Mouse (Mus musculus): ENCODE data around the gene Gfi1b. TPM values are rescaled to one million over a fixed set of nuclear protein-coding genes. Genes with fewer than 3 reads are reported as not detected.

Gfi1b gene
- polyA plus RNA-seq, 1 experiment from 2014 or later = not detected

GRCm38 (mm10) chr2:28576815-28577214 is 45.0 kb downstream of the Gfi1b start:
- no peak overlapping the region for H3K4me2 ChIP-seq (replicated peaks; ENCODE audit: low read depth)
- H3K36me3 ChIP-seq (ENCODE audit: control insufficient read depth, insufficient read depth) = peaks cover 71% of the 10 kb centered on the region
- no peak for TF ChIP-seq CTCF (IDR thresholded peaks at IDR 0.05; ENCODE audit: low read depth)
- H3K9me3 ChIP-seq (ENCODE audit: control insufficient read depth) = no peaks in the 10 kb centered on the region
- ATAC-seq = no peak
- no peaks in the 10 kb centered on the region for H3K27me3 ChIP-seq (replicated peaks; ENCODE audit: control insufficient read depth, insufficient read depth, low read length)
- no peak overlapping the region for H3K4me3 ChIP-seq (ENCODE audit: low read depth, low read length)
- 83% methylated on average over 3 of the region's 3 CpGs for WGBS
- no peaks in the 10 kb centered on the region for H3K4me1 ChIP-seq (replicated peaks; ENCODE audit: control insufficient read depth, insufficient read depth, low read length)
- H3K27ac ChIP-seq (ENCODE audit: low read depth, low read length) = no peak overlapping the region
- no peak overlapping the region for H3K9ac ChIP-seq (ENCODE audit: low read depth, low read length)

GRCm38 (mm10) chr2:28575341-28575740 is 46.4 kb downstream of the Gfi1b start:
- Histone ChIP-seq H3K27me3 (replicated peaks; ENCODE audit: control insufficient read depth, insufficient read depth, low read length) (no peaks in the 10 kb centered on the region), H3K27ac (ENCODE audit: low read depth, low read length) (no peak overlapping the region), H3K36me3 (ENCODE audit: control insufficient read depth, insufficient read depth) (peaks cover 85% of the 10 kb centered on the region), H3K4me2 (replicated peaks; ENCODE audit: low read depth) (no peak overlapping the region), H3K9ac (ENCODE audit: low read depth, low read length) (no peak overlapping the region), H3K4me3 (ENCODE audit: low read depth, low read length) (no peak overlapping the region), H3K4me1 (replicated peaks; ENCODE audit: control insufficient read depth, insufficient read depth, low read length) (no peaks in the 10 kb centered on the region), H3K9me3 (ENCODE audit: control insufficient read depth) (no peaks in the 10 kb centered on the region)
- no peak for ATAC-seq
- WGBS = 82% methylated on average over 4 of the region's 4 CpGs
- TF ChIP-seq CTCF (IDR thresholded peaks at IDR 0.05; ENCODE audit: low read depth) = no peak

GRCm38 (mm10) chr2:28569903-28570302 is 51.9 kb downstream of the Gfi1b start:
- Histone ChIP-seq H3K27me3 (replicated peaks; ENCODE audit: control insufficient read depth, insufficient read depth, low read length) (no peaks in the 10 kb centered on the region), H3K4me3 (ENCODE audit: low read depth, low read length) (no peak overlapping the region), H3K9me3 (ENCODE audit: control insufficient read depth) (no peaks in the 10 kb centered on the region), H3K4me1 (replicated peaks; ENCODE audit: control insufficient read depth, insufficient read depth, low read length) (no peaks in the 10 kb centered on the region), H3K36me3 (ENCODE audit: control insufficient read depth, insufficient read depth) (peaks cover 82% of the 10 kb centered on the region), H3K9ac (ENCODE audit: low read depth, low read length) (no peak overlapping the region), H3K4me2 (replicated peaks; ENCODE audit: low read depth) (no peak overlapping the region), H3K27ac (ENCODE audit: low read depth, low read length) (no peak overlapping the region)
- no peak for ATAC-seq
- no peak for TF ChIP-seq CTCF (IDR thresholded peaks at IDR 0.05; ENCODE audit: low read depth)
- WGBS = 58% methylated on average over 2 of the region's 3 CpGs

- TF ChIP-seq CTCF (IDR thresholded peaks at IDR 0.05; ENCODE audit: low read depth) = no peak
- Histone ChIP-seq H3K36me3 (ENCODE audit: control insufficient read depth, insufficient read depth) (peaks cover 52% of the 10 kb centered on the region), H3K4me1 (replicated peaks; ENCODE audit: control insufficient read depth, insufficient read depth, low read length) (no peaks in the 10 kb centered on the region), H3K9ac (ENCODE audit: low read depth, low read length) (no peak overlapping the region), H3K4me2 (replicated peaks; ENCODE audit: low read depth) (no peak overlapping the region), H3K27ac (ENCODE audit: low read depth, low read length) (no peak overlapping the region), H3K4me3 (ENCODE audit: low read depth, low read length) (no peak overlapping the region), H3K9me3 (ENCODE audit: control insufficient read depth) (no peaks in the 10 kb centered on the region), H3K27me3 (replicated peaks; ENCODE audit: control insufficient read depth, insufficient read depth, low read length) (no peaks in the 10 kb centered on the region)
- 74% methylated on average over 5 of the region's 5 CpGs for WGBS
- no peak for ATAC-seq
These were observed 55.2 kb downstream of the Gfi1b start for GRCm38 (mm10) chr2:28566545-28566944.

GRCm38 (mm10) chr2:28564380-28564779 is 57.4 kb downstream of the Gfi1b start:
- Histone ChIP-seq H3K27me3 (replicated peaks; ENCODE audit: control insufficient read depth, insufficient read depth, low read length) (no peaks in the 10 kb centered on the region), H3K4me3 (ENCODE audit: low read depth, low read length) (no peak overlapping the region), H3K4me1 (replicated peaks; ENCODE audit: control insufficient read depth, insufficient read depth, low read length) (no peaks in the 10 kb centered on the region), H3K4me2 (replicated peaks; ENCODE audit: low read depth) (no peak overlapping the region), H3K9me3 (ENCODE audit: control insufficient read depth) (no peaks in the 10 kb centered on the region), H3K9ac (ENCODE audit: low read depth, low read length) (no peak overlapping the region), H3K27ac (ENCODE audit: low read depth, low read length) (no peak overlapping the region), H3K36me3 (ENCODE audit: control insufficient read depth, insufficient read depth) (peaks cover 36% of the 10 kb centered on the region)
- no peak for ATAC-seq
- no peak for TF ChIP-seq CTCF (IDR thresholded peaks at IDR 0.05; ENCODE audit: low read depth)
- 90% methylated on average over 4 of the region's 4 CpGs for WGBS

GRCm38 (mm10) chr2:28563830-28564229 is 58.0 kb downstream of the Gfi1b start:
- no peak overlapping the region for H3K4me2 ChIP-seq (replicated peaks; ENCODE audit: low read depth)
- H3K27me3 ChIP-seq (replicated peaks; ENCODE audit: control insufficient read depth, insufficient read depth, low read length) = no peaks in the 10 kb centered on the region
- TF ChIP-seq CTCF (IDR thresholded peaks at IDR 0.05; ENCODE audit: low read depth) = no peak
- H3K9me3 ChIP-seq (ENCODE audit: control insufficient read depth) = no peaks in the 10 kb centered on the region
- no peaks in the 10 kb centered on the region for H3K4me1 ChIP-seq (replicated peaks; ENCODE audit: control insufficient read depth, insufficient read depth, low read length)
- no peak overlapping the region for H3K9ac ChIP-seq (ENCODE audit: low read depth, low read length)
- H3K36me3 ChIP-seq (ENCODE audit: control insufficient read depth, insufficient read depth) = peaks cover 31% of the 10 kb centered on the region
- no peak for ATAC-seq
- H3K27ac ChIP-seq (ENCODE audit: low read depth, low read length) = no peak overlapping the region
- H3K4me3 ChIP-seq (ENCODE audit: low read depth, low read length) = no peak overlapping the region

GRCm38 (mm10) chr2:28563303-28563702 is 58.5 kb downstream of the Gfi1b start, which contains the start of gene Cel:
Gene Cel (minus strand): TSS chr2:28563403.
- Histone ChIP-seq H3K4me2 (replicated peaks; ENCODE audit: low read depth) (no peak within 1 kb of the TSS), H3K4me3 (ENCODE audit: low read depth, low read length) (no peak within 1 kb of the TSS), H3K9me3 (ENCODE audit: control insufficient read depth) (no peaks in the 10 kb centered on the region), H3K27me3 (replicated peaks; ENCODE audit: control insufficient read depth, insufficient read depth, low read length) (no peaks in the 10 kb centered on the region), H3K36me3 (ENCODE audit: control insufficient read depth, insufficient read depth) (peaks cover 26% of the 10 kb centered on the region), H3K27ac (ENCODE audit: low read depth, low read length) (no peak within 1 kb of the TSS), H3K9ac (ENCODE audit: low read depth, low read length) (no peak within 1 kb of the TSS), H3K4me1 (replicated peaks; ENCODE audit: control insufficient read depth, insufficient read depth, low read length) (no peaks in the 10 kb centered on the region)
- ATAC-seq = no peak
- TF ChIP-seq CTCF (IDR thresholded peaks at IDR 0.05; ENCODE audit: low read depth) = no peak
- WGBS = 63% methylated on average over 6 of the region's 6 CpGs

Small RNA genes within 50 kb of the gene (microRNA-seq; reads per million reads assigned to microRNA genes)
- gene Gm22824 = not detected

Other genes with a start within 250 kb of the Gfi1b start
- gene Ppp1r26, start 175.2 kb downstream of the Gfi1b start, polyA plus RNA-seq (2015; fragmentation: Nextera tagmentation; extraction: Ambion mirVana) = 0.61 and 0.73 TPM in 2 replicates
- gene 1700007K13Rik, start 155.7 kb downstream of the Gfi1b start, polyA plus RNA-seq (2015; fragmentation: Nextera tagmentation; extraction: Ambion mirVana) = not detected in 2 replicates
- gene Mrps2, start 153.9 kb downstream of the Gfi1b start, polyA plus RNA-seq (2015; fragmentation: Nextera tagmentation; extraction: Ambion mirVana) = 24.5 and 25.1 TPM in 2 replicates
- 1.1 and 1.6 TPM in 2 replicates for gene Gbgt1, start 125.1 kb downstream of the Gfi1b start, polyA plus RNA-seq (2015; fragmentation: Nextera tagmentation; extraction: Ambion mirVana)
- 6.0 and 8.7 TPM in 2 replicates for gene Gm10134, start 115.9 kb downstream of the Gfi1b start, polyA plus RNA-seq (2015; fragmentation: Nextera tagmentation; extraction: Ambion mirVana)
- gene Ralgds, start 108.9 kb downstream of the Gfi1b start, polyA plus RNA-seq (2015; fragmentation: Nextera tagmentation; extraction: Ambion mirVana) = 11.5 and 15.6 TPM in 2 replicates
- gene Cel, start 58.6 kb downstream of the Gfi1b start, polyA plus RNA-seq (2015; fragmentation: Nextera tagmentation; extraction: Ambion mirVana) = 5.5 and 7.9 TPM in 2 replicates
- gene Gtf3c5, start 38.2 kb downstream of the Gfi1b start, polyA plus RNA-seq (2015; fragmentation: Nextera tagmentation; extraction: Ambion mirVana) = 8.4 and 8.9 TPM in 2 replicates
- gene Tsc1, start 19.2 kb upstream of the Gfi1b start, polyA plus RNA-seq (2015; fragmentation: Nextera tagmentation; extraction: Ambion mirVana) = 6.5 and 8.2 TPM in 2 replicates
- gene Spaca9, start 77.7 kb upstream of the Gfi1b start, polyA plus RNA-seq (2015; fragmentation: Nextera tagmentation; extraction: Ambion mirVana) = 0.60 and 0.86 TPM in 2 replicates
- 0.16 TPM in 1 of 2 replicates, not detected in the other for gene Ak8, start 78.2 kb upstream of the Gfi1b start, polyA plus RNA-seq (2015; fragmentation: Nextera tagmentation; extraction: Ambion mirVana)
- gene Gtf3c4, start 218.4 kb upstream of the Gfi1b start, polyA plus RNA-seq (2015; fragmentation: Nextera tagmentation; extraction: Ambion mirVana) = 3.0 and 3.7 TPM in 2 replicates
- gene Ddx31, start 218.4 kb upstream of the Gfi1b start, polyA plus RNA-seq (2015; fragmentation: Nextera tagmentation; extraction: Ambion mirVana) = 3.0 and 3.9 TPM in 2 replicates

Data from intestine, postnatal 0 days (tissue).